Mouse (Mus musculus): ENCODE measurements around the gene Cerkl. TPM values are rescaled to one million over a fixed set of nuclear protein-coding genes. Genes with fewer than 3 reads are reported as not detected.

Cerkl gene
- polyA plus RNA-seq (2012; rRNA removed), result 3.3 and 5.1 TPM in 2 replicates

DNA sequence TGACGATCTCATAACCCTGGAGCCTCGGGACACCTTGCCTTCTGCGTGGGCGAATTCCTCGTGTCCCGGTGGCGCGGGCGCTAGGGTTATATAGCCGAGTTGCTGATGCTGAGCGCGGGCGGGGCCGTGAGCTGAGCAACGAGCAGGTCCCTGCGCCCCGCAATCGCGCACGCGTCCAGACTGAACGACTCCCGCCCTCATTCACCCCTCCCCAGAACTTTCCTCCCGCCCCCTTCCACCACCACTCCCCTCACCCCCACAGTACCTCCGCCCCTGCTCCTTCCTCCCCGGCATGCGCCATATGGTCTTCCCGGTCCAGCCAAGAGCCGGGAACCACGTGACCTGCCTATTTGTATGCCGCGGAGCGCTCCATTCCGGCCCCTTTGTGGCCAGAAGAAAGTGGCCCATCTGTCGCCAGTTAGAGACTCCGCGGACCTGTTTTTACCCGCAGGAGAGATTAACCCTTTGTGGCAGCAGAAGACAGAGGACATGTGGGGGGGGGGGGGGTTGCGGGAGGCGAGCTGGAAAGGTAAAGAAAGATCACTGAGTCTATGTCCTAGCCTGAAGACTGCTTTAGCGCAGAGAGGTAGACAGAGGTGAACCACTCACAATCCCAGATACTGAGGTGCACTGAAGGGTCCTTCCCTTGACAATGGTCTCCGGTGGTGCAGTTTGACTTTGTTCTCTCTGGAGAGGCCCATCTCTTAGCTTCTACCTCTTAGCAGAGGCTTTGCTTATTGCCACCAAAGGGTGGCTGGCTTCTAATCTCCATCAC is at the start of gene Cerkl, which contains the start of gene Neurod1:
Cerkl (minus strand) TSS at position 211 of the 775 bp plus-strand sequence.
Neurod1 (minus strand) TSS at position 177 of the 775 bp plus-strand sequence.
- Histone ChIP-seq H3K27ac (ENCODE audit: insufficient read depth, low read length) (peak within 1 kb of the TSS; percentile 69; the same call in 1 of the 2 replicates), H3K4me3 (ENCODE audit: insufficient read depth, low read length) (peak within 1 kb of the TSS; percentile 47), H3K4me1 (ENCODE audit: control insufficient read depth, insufficient read depth, low read length) (no peaks in the 10 kb centered on the region)
- TF ChIP-seq CTCF (IDR thresholded peaks at IDR 0.05; ENCODE audit: extremely low read depth, insufficient read depth, low read length) (no peak), POLR2A (IDR thresholded peaks at IDR 0.05; ENCODE audit: extremely low read depth, insufficient read depth, low read length) (no peak)

DNA sequence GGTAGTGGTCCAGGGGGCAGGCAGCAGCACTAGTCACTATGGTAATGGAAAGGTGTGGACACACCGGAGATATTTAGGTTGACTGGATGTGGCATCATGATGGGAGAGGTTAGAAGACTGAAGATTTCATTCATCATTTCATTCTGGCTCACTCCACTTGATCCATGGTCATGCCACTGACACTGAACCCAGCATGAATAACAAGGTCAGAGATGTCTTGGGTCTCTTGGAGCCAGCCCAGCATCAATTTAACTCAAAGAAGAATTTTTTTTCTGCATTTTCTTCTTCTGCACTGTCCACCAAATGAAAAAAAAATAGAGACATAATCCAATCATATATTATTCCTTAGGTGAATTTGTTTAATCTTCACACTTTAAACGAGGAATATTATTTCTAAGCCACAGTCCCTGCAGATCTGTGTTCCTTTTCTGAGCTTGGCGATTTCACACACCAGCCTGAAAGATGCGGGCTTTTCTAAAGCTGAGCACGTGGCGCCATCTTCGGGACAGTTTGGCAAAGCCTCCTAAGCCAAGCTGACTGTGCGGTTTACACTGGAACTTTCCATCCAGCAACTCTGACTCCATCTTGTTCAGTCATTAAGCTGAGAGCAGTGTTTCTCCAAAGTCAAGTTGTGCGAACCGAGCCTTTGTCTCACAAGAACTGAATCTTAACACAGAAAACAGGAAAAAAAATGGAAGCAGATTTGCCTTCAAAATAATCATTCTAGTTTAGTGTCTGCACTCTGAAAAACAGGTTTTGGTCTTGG is 42.6 kb upstream of the Cerkl start:
- Histone ChIP-seq H3K27ac (ENCODE audit: insufficient read depth, low read length) (no peak overlapping the region), H3K4me1 (ENCODE audit: control insufficient read depth, insufficient read depth, low read length) (no peaks in the 10 kb centered on the region), H3K4me3 (ENCODE audit: insufficient read depth, low read length) (no peak overlapping the region)
- TF ChIP-seq POLR2A (IDR thresholded peaks at IDR 0.05; ENCODE audit: extremely low read depth, insufficient read depth, low read length) (no peak), CTCF (IDR thresholded peaks at IDR 0.05; ENCODE audit: extremely low read depth, insufficient read depth, low read length) (peak; percentile 98)

- TF ChIP-seq CTCF (IDR thresholded peaks at IDR 0.05; ENCODE audit: extremely low read depth, insufficient read depth, low read length) (no peak), POLR2A (IDR thresholded peaks at IDR 0.05; ENCODE audit: extremely low read depth, insufficient read depth, low read length) (no peak)
- Histone ChIP-seq H3K4me3 (ENCODE audit: insufficient read depth, low read length) (no peak overlapping the region), H3K27ac (ENCODE audit: insufficient read depth, low read length) (no peak overlapping the region), H3K4me1 (ENCODE audit: control insufficient read depth, insufficient read depth, low read length) (no peaks in the 10 kb centered on the region)
Measured at GRCm38 (mm10) chr2:79485127-79485526, 28.5 kb upstream of the Cerkl start.

GRCm38 (mm10) chr2:79482511-79482910 is 25.9 kb upstream of the Cerkl start:
- no peaks in the 10 kb centered on the region for H3K4me1 ChIP-seq (ENCODE audit: control insufficient read depth, insufficient read depth, low read length)
- no peak overlapping the region for H3K27ac ChIP-seq (ENCODE audit: insufficient read depth, low read length)
- H3K4me3 ChIP-seq (ENCODE audit: insufficient read depth, low read length), result no peak overlapping the region
- TF ChIP-seq POLR2A (IDR thresholded peaks at IDR 0.05; ENCODE audit: extremely low read depth, insufficient read depth, low read length), result no peak
- no peak for TF ChIP-seq CTCF (IDR thresholded peaks at IDR 0.05; ENCODE audit: extremely low read depth, insufficient read depth, low read length)

DNA sequence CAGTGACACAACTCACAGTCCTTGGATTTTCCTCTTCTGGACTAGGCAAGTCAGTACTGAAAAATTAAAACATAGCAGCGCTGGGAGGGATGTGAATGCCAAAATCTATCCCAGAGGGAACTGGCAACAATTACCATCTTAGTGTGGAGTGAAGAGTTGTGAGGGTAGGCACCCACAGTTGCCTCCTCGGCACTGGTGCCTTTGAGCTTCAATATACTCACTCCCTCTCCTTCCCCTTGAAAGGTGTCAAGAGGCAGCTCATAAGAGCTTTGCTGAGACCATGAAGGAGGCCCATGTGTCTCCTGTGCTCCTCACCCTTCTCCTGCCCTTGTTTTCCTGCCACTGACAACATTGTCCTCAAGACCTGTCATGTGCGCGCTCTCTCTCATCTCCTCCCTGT is 5.8 kb upstream of the Cerkl start:
- Histone ChIP-seq H3K4me3 (ENCODE audit: insufficient read depth, low read length) (no peak overlapping the region), H3K27ac (ENCODE audit: insufficient read depth, low read length) (no peak overlapping the region)
- TF ChIP-seq CTCF (IDR thresholded peaks at IDR 0.05; ENCODE audit: extremely low read depth, insufficient read depth, low read length) (no peak), POLR2A (IDR thresholded peaks at IDR 0.05; ENCODE audit: extremely low read depth, insufficient read depth, low read length) (no peak)

GRCm38 (mm10) chr2:79461861-79462260 is 5.3 kb upstream of the Cerkl start:
- TF ChIP-seq CTCF (IDR thresholded peaks at IDR 0.05; ENCODE audit: extremely low read depth, insufficient read depth, low read length) (no peak), POLR2A (IDR thresholded peaks at IDR 0.05; ENCODE audit: extremely low read depth, insufficient read depth, low read length) (no peak)
- no peak overlapping the region for H3K27ac ChIP-seq (ENCODE audit: insufficient read depth, low read length)
- H3K4me1 ChIP-seq (ENCODE audit: control insufficient read depth, insufficient read depth, low read length), result no peaks in the 10 kb centered on the region
- H3K4me3 ChIP-seq (ENCODE audit: insufficient read depth, low read length), result no peak overlapping the region

More for the DNA sequence above, 5.8 kb upstream of the Cerkl start:
- no peaks in the 10 kb centered on the region for H3K4me1 ChIP-seq (ENCODE audit: control insufficient read depth, insufficient read depth, low read length)

DNA sequence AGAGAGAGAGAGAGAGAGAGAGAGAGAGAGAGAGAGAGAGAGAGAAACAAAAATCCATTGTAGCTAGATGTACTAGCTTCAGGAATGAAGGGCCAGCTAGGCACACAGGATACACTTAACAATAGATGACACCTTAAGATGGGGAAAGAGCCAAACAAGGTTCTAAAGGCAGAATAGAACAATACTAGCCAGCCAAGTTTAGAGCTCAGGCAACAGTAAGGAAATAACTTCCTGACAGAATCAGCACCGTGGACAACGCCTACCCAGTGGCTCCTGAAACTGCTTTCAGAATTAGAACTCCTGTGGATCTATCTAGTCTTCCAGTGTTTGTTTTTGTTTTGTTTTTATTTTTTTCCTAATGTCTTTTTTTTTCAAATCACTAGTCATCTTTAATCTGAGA is 4.0 kb upstream of the Cerkl start:
- no peak overlapping the region for H3K4me3 ChIP-seq (ENCODE audit: insufficient read depth, low read length)
- TF ChIP-seq CTCF (IDR thresholded peaks at IDR 0.05; ENCODE audit: extremely low read depth, insufficient read depth, low read length) (no peak), POLR2A (IDR thresholded peaks at IDR 0.05; ENCODE audit: extremely low read depth, insufficient read depth, low read length) (no peak)
- H3K4me1 ChIP-seq (ENCODE audit: control insufficient read depth, insufficient read depth, low read length), result no peaks in the 10 kb centered on the region
- no peak overlapping the region for H3K27ac ChIP-seq (ENCODE audit: insufficient read depth, low read length)

- no peak for TF ChIP-seq POLR2A (IDR thresholded peaks at IDR 0.05; ENCODE audit: extremely low read depth, insufficient read depth, low read length)
- H3K4me1 ChIP-seq (ENCODE audit: control insufficient read depth, insufficient read depth, low read length), result no peaks in the 10 kb centered on the region
- H3K27ac ChIP-seq (ENCODE audit: insufficient read depth, low read length), result no peak overlapping the region
- H3K4me3 ChIP-seq (ENCODE audit: insufficient read depth, low read length), result no peak overlapping the region
Measured at GRCm38 (mm10) chr2:79460107-79460506, 3.5 kb upstream of the Cerkl start.

DNA sequence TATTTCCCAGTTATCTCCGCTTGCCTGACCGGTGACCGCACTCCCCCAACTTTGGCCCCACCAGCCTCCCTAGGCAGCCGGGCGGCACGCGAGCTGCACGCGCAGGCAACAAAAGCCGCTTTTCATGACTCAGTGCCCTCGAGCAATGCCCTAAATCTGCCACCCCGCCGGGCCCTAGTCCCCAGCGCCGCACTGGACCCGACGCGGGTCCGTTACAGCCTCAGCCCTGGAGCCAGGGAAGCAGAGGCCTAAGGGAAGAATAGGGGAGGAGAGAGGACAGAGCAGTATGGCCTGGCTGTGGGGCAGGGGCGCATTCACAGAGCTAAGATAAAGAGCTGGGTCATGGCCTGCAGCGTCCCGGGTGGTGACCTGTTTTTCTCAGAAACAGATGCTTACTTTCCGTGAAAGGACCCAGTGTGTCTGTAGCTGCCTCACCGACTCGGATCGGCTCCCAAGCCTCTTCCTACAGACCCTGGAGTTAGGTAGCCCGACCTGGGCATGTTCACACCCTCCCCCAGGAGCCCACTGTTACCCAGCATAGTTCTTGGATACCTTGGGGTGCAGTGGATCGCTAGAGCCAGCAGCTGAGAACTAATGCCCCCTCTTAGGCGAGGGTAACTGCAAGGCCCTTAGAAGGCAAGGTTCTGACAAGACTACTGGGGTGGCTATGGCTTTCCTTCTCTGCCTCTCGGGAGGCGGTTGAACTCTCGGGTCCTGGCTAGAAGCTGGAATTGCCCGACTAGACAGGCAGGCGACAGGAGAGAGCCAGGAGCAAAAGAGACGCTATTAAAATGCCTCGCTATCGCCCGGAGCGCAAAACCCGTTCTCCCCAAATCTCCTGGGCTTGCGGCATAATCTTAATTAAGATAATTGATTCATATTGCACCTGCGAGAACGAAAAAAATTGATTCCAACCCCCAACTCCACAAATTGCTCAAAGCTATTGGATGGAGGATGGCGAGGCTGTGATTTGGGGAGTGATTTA is 2.8 kb upstream of the Cerkl start:
- TF ChIP-seq POLR2A (IDR thresholded peaks at IDR 0.05; ENCODE audit: extremely low read depth, insufficient read depth, low read length) (no peak), CTCF (IDR thresholded peaks at IDR 0.05; ENCODE audit: extremely low read depth, insufficient read depth, low read length) (no peak)
- no peak overlapping the region for H3K27ac ChIP-seq (ENCODE audit: insufficient read depth, low read length)
- H3K4me1 ChIP-seq (ENCODE audit: control insufficient read depth, insufficient read depth, low read length), result no peaks in the 10 kb centered on the region
- no peak overlapping the region for H3K4me3 ChIP-seq (ENCODE audit: insufficient read depth, low read length)
